Mouse (Mus musculus) cerebellum, adult (tissue): ENCODE measurements around the gene Agmat.
"Not testable (repeated sequence)": the region's sequence is repeated elsewhere in the genome, so short reads cannot be mapped to it uniquely, and the experiment has no call there.

Experiments
- ATAC-seq: cut with Nextera tagmentation; 2 replicates; pipeline ENCODE4 v1.9.2; 2017; ENCODE audit warnings: mild to moderate bottlenecking, moderate library complexity, mixed read lengths; ENCODE audit not compliant: insufficient number of reproducible peaks, low FRiP score, low TSS enrichment

Agmat gene

GRCm38 (mm10) chr4:141769501-141770160, 23.2 kb downstream of the Agmat start:
- no peak for ATAC-seq

GRCm38 (mm10) chr4:141771823-141772222, 25.4 kb downstream of the Agmat start:
- no peak for ATAC-seq

GRCm38 (mm10) chr4:141773019-141773418, 26.5 kb downstream of the Agmat start:
- not testable (repeated sequence) for ATAC-seq

GRCm38 (mm10) chr4:141779828-141780227, 33.4 kb downstream of the Agmat start:
- ATAC-seq, result no peak

- no peak for ATAC-seq
Measured at GRCm38 (mm10) chr4:141781201-141781985, 34.9 kb downstream of the Agmat start.

- no peak for ATAC-seq
Measured at GRCm38 (mm10) chr4:141784835-141785234, 38.4 kb downstream of the Agmat start.

- no peak for ATAC-seq
Measured at GRCm38 (mm10) chr4:141786141-141786540, 39.7 kb downstream of the Agmat start.

GRCm38 (mm10) chr4:141787046-141787445, 40.6 kb downstream of the Agmat start:
- no peak for ATAC-seq

- no peak for ATAC-seq
Measured at GRCm38 (mm10) chr4:141787462-141787861, 41.0 kb downstream of the Agmat start.

GRCm38 (mm10) chr4:141789564-141790218, 43.2 kb downstream of the Agmat start:
- no peak for ATAC-seq

- ATAC-seq, result peak; percentile 84
Measured at GRCm38 (mm10) chr4:141790524-141790990, 44.1 kb downstream of the Agmat start, which contains the start of gene Dnajc16. Gene Dnajc16 (minus strand): TSS chr4:141790931.

GRCm38 (mm10) chr4:141791486-141791885, 45.0 kb downstream of the Agmat start:
- ATAC-seq, result no peak

- ATAC-seq, result no peak
Measured at GRCm38 (mm10) chr4:141791951-141792350, 45.5 kb downstream of the Agmat start.

GRCm38 (mm10) chr4:141792554-141793281, 46.2 kb downstream of the Agmat start:
- no peak for ATAC-seq

- peak; percentile 67 for ATAC-seq
Measured at GRCm38 (mm10) chr4:141793282-141794151, 47.0 kb downstream of the Agmat start, which contains the start of gene Casp9. Gene Casp9 (plus strand): TSS chr4:141793612.

GRCm38 (mm10) chr4:141794152-141794535, 47.7 kb downstream of the Agmat start:
- ATAC-seq, result no peak

GRCm38 (mm10) chr4:141796356-141796755, 49.9 kb downstream of the Agmat start:
- no peak for ATAC-seq

GRCm38 (mm10) chr4:141796954-141797353, 50.5 kb downstream of the Agmat start:
- ATAC-seq, result no peak

GRCm38 (mm10) chr4:141797545-141797944, 51.1 kb downstream of the Agmat start:
- ATAC-seq, result no peak
